Mouse (Mus musculus): ENCODE data around the gene Il4.

DNA sequence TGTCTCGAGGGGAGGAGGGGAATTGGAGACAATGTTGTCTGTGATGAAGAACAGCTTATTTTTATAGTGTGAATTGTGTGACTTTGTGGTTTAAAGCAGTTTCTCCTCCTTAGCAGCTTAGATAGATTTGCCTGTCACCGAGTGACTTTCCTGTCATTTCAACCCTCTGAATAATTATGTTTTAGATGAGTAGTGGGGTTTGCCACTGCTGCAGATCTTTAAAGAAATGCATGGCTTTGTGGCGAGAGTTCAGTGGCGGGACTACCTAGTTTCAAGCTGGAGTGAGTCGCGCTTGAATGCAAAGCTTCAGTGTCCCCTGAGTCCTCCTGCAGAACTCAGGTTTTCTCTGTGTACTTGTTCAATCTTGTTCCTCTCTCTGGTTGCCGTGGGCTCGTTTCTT is 30.2 kb downstream of the Il4 start:
- TF ChIP-seq POLR2A (IDR thresholded peaks at IDR 0.05; ENCODE audit: control insufficient read depth, low read depth, low read length) (no peak), CTCF (IDR thresholded peaks at IDR 0.05; ENCODE audit: control insufficient read depth, insufficient read depth, insufficient replicate concordance, low read depth, low read length) (no peak)

Data from testis, adult 2 months (tissue).